Mouse (Mus musculus) bone marrow macrophage, adult 2 months (primary cell): ENCODE data around the gene Paqr4.
A peak's percentile ranks its signal among the peaks of the same experiment; 100 is the strongest.

Experiments
- CTCF ChIP-seq: IDR thresholded peaks from 2 replicates; pipeline ENCODE4 v1.5.1; 2012; ENCODE audit warnings: low read depth, mild to moderate bottlenecking, low read length, moderate library complexity
- POLR2A ChIP-seq: IDR thresholded peaks from 2 replicates; pipeline ENCODE4 v1.6.1; 2012; ENCODE audit warnings: mild to moderate bottlenecking, low read depth, low read length, borderline replicate concordance

DNA sequence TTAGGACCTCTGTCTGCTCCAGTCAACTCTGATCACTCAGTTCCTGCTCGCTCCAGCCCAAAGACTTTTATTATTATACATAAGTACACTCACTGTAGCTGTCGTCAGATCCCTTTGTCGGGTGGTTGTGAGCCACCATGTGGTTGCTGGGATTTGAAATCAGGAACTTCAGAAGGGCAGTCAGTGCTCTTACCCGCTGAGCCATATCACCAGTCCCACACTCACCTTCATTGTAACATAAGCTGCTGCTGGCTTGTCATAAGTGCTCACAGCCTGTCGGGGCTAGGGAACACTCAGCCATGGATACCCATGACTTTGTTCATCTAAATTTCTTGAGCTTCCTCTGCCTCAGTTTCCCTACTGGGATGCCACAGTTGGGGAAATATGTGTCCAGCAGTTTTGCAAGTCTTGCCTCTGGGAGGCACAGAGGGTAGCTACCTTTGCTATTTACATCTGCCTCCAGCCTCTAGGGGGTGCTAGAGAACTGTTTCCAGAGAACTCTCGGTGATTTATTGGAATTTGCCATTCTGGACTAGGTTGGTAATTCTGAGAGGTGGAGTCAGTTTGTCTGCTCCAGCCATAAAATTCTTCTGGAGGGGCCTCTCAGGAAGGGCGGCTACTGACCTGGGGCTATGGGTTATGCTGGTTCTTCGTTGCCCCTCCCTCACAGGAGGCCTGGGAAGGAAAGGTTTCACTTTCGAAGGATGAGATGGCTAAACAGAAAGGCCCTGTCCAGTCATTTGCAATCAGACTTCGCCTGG lies 8.1 kb upstream of the Paqr4 start:
- TF ChIP-seq POLR2A (no peak), CTCF (peak; percentile 37; the same call in 1 of the 2 replicates)
